Mouse (Mus musculus) kidney, adult 9 months (tissue): ENCODE data around the gene 2310061N02Rik.
"Not testable (repeated sequence)": the region's sequence is repeated elsewhere in the genome, so short reads cannot be mapped to it uniquely, and the experiment has no call there.

ENCODE experiments used
- DNase-seq: peaks from one replicate; pipeline ENCODE4 v3.0.0; 2022

Gene 2310061N02Rik

GRCm38 (mm10) chr16:88707496-88708012 lies at the start of gene 2310061N02Rik:
Gene 2310061N02Rik (minus strand): TSS chr16:88707962.
- DNase-seq = no peak

GRCm38 (mm10) chr16:88751535-88751934 lies 43.8 kb upstream of the 2310061N02Rik start, which contains the start of gene Krtap13:
Gene Krtap13 (minus strand): TSS chr16:88751635.
- DNase-seq = not testable (repeated sequence)

- DNase-seq = no peak
Measured at GRCm38 (mm10) chr16:88747943-88748342, 40.2 kb upstream of the 2310061N02Rik start.

GRCm38 (mm10) chr16:88744750-88745340 lies 37.1 kb upstream of the 2310061N02Rik start:
- DNase-seq = no peak

- DNase-seq = no peak
Measured at GRCm38 (mm10) chr16:88735391-88735790, 27.6 kb upstream of the 2310061N02Rik start.

- DNase-seq = no peak
Measured at GRCm38 (mm10) chr16:88728812-88729275, 21.1 kb upstream of the 2310061N02Rik start, which contains the start of gene Krtap13-1. Gene Krtap13-1 (plus strand): TSS chr16:88728862.

GRCm38 (mm10) chr16:88720031-88720430 lies 12.3 kb upstream of the 2310061N02Rik start:
- no peak for DNase-seq

- DNase-seq = no peak
Measured at GRCm38 (mm10) chr16:88716549-88716948, 8.8 kb upstream of the 2310061N02Rik start.

- no peak for DNase-seq
Measured at GRCm38 (mm10) chr16:88711245-88711644, 3.5 kb upstream of the 2310061N02Rik start.

- DNase-seq = no peak
Measured at GRCm38 (mm10) chr16:88710757-88711156, 3.0 kb upstream of the 2310061N02Rik start.

- no peak for DNase-seq
Measured at GRCm38 (mm10) chr16:88701072-88701864, 6.5 kb downstream of the 2310061N02Rik start.

GRCm38 (mm10) chr16:88696256-88696655 lies 11.5 kb downstream of the 2310061N02Rik start:
- DNase-seq = no peak

GRCm38 (mm10) chr16:88681282-88681681 lies 26.5 kb downstream of the 2310061N02Rik start:
- DNase-seq = no peak

- DNase-seq = no peak
Measured at GRCm38 (mm10) chr16:88679099-88679498, 28.7 kb downstream of the 2310061N02Rik start.

GRCm38 (mm10) chr16:88671571-88671970 lies 36.2 kb downstream of the 2310061N02Rik start, which contains the start of gene Krtap27-1:
Gene Krtap27-1 (minus strand): TSS chr16:88671671.
- DNase-seq = no peak

- DNase-seq = peak; percentile 31
Measured at GRCm38 (mm10) chr16:88657426-88657825, 50.3 kb downstream of the 2310061N02Rik start.
